Mouse (Mus musculus) spleen, adult 10 weeks (tissue): ENCODE data around the gene Olfr549. TPM values are rescaled to one million over a fixed set of nuclear protein-coding genes. Genes with fewer than 3 reads are reported as not detected.

ENCODE experiments used
- polyA plus RNA-seq: library from polyadenylated mRNA; stranded (reverse); fragments of 350-450 nt; fragmentation: Illumina TruSeq; extraction: RNeasy Lipid Tissue Mini Kit (QIAGEN cat#74804); gene quantifications from one replicate; pipeline ENCODE4 v1.2.3, GENCODE M21; 2015; ENCODE audit warnings: low replicate concordance; ENCODE audit not compliant: insufficient read depth

Olfr549 gene
- not detected for polyA plus RNA-seq

GRCm38 (mm10) chr7:102549570-102549969 is at the start of gene Olfr549:
Gene Olfr549 (plus strand): TSS chr7:102549870.

GRCm38 (mm10) chr7:102534449-102534848 is 15.2 kb upstream of the Olfr549 start, which contains the start of gene Olfr547:
Gene Olfr547 (plus strand): TSS chr7:102534749.

GRCm38 (mm10) chr7:102540596-102540995 is 9.1 kb upstream of the Olfr549 start, which contains the start of gene Olfr548-ps1:
Gene Olfr548-ps1 (plus strand): TSS chr7:102540896.

GRCm38 (mm10) chr7:102564999-102565997 is 15.6 kb downstream of the Olfr549 start, which contains the start of gene Trim21:
Gene Trim21 (minus strand): TSS chr7:102565486.

GRCm38 (mm10) chr7:102571142-102571541 is 21.5 kb downstream of the Olfr549 start, which contains the start of gene Olfr550:
Gene Olfr550 (plus strand): TSS chr7:102571442.

GRCm38 (mm10) chr7:102591786-102592185 is 42.1 kb downstream of the Olfr549 start, which contains the start of gene Olfr551:
Gene Olfr551 (minus strand): TSS chr7:102591886.

GRCm38 (mm10) chr7:102597378-102598031 is 47.8 kb downstream of the Olfr549 start, which contains the start of gene Olfr552:
Gene Olfr552 (plus strand): TSS chr7:102597770.

Other genes starting within 250 kb of the Olfr549 start
- gene Rrm1, start 108.2 kb upstream of the Olfr549 start, polyA plus RNA-seq: 55.2 TPM
- gene Olfr543, start 68.2 kb upstream of the Olfr549 start, polyA plus RNA-seq: not detected
- gene Olfr544, start 61.6 kb upstream of the Olfr549 start, polyA plus RNA-seq: not detected
- gene Olfr545, start 50.3 kb upstream of the Olfr549 start, polyA plus RNA-seq: not detected
- gene Olfr547, start 15.1 kb upstream of the Olfr549 start, polyA plus RNA-seq: not detected
- not detected for gene Olfr548-ps1, start 9.0 kb upstream of the Olfr549 start, polyA plus RNA-seq
- 58.5 TPM for gene Trim21, start 15.6 kb downstream of the Olfr549 start, polyA plus RNA-seq
- not detected for gene Olfr550, start 21.6 kb downstream of the Olfr549 start, polyA plus RNA-seq
- gene Olfr551, start 42.0 kb downstream of the Olfr549 start, polyA plus RNA-seq: not detected
- not detected for gene Olfr552, start 47.9 kb downstream of the Olfr549 start, polyA plus RNA-seq
- not detected for gene Olfr553, start 68.3 kb downstream of the Olfr549 start, polyA plus RNA-seq
- gene Olfr554, start 88.6 kb downstream of the Olfr549 start, polyA plus RNA-seq: not detected
- gene Olfr555, start 109.0 kb downstream of the Olfr549 start, polyA plus RNA-seq: not detected
- gene Olfr556, start 115.0 kb downstream of the Olfr549 start, polyA plus RNA-seq: not detected
- 25.7 TPM for gene Trim68, start 137.5 kb downstream of the Olfr549 start, polyA plus RNA-seq
- gene Olfr557, start 146.0 kb downstream of the Olfr549 start, polyA plus RNA-seq: not detected
- gene Olfr558, start 152.3 kb downstream of the Olfr549 start, polyA plus RNA-seq: 0.52 TPM
- not detected for gene Olfr33, start 169.2 kb downstream of the Olfr549 start, polyA plus RNA-seq
- gene Olfr559, start 177.6 kb downstream of the Olfr549 start, polyA plus RNA-seq: not detected
- gene Olfr560, start 209.5 kb downstream of the Olfr549 start, polyA plus RNA-seq: not detected
- gene Olfr78, start 209.6 kb downstream of the Olfr549 start, polyA plus RNA-seq: 0.35 TPM
- not detected for gene Olfr561, start 221.4 kb downstream of the Olfr549 start, polyA plus RNA-seq